Mouse (Mus musculus): ENCODE measurements around the gene Dcxr. TPM values are rescaled to one million over a fixed set of nuclear protein-coding genes. Genes with fewer than 3 reads are reported as not detected.

Dcxr gene
- polyA plus RNA-seq, 1 experiment from 2014 or later, result 17.2 TPM

- in situ Hi-C loops (cut with MboI; ENCODE audit: low pct_unique_long_range_greater_than_20kb), result no loop called here
- DNase-seq (ENCODE audit: low read depth, low spot score), result no peak
- TF ChIP-seq CTCF (IDR thresholded peaks at IDR 0.05), result no peak
- no peaks in the 10 kb centered on the region for H3K27me3 ChIP-seq
- no peak for ATAC-seq
- ChIA-PET CTCF (interaction anchor here (1.6 to 1.9 kb wide), 2 partner anchors 23 to 65 kb away, joined by 3 to 4 read pairs; partner anchors contain the start of gene Aspscr1), POLR2A (no interaction called here)
Observed at GRCm38 (mm10) chr11:120696568-120696967, 30.5 kb downstream of the Dcxr start.

- no peak for DNase-seq (ENCODE audit: low read depth, low spot score)
- in situ Hi-C loops (cut with MboI; ENCODE audit: low pct_unique_long_range_greater_than_20kb), result no loop called here
- TF ChIP-seq CTCF (IDR thresholded peaks at IDR 0.05), result no peak
- ChIA-PET CTCF (no interaction called here), POLR2A (no interaction called here)
- no peaks in the 10 kb centered on the region for H3K27me3 ChIP-seq
- no peak for ATAC-seq
Observed at GRCm38 (mm10) chr11:120695641-120696040, 31.4 kb downstream of the Dcxr start.

GRCm38 (mm10) chr11:120695184-120695583 is 31.9 kb downstream of the Dcxr start:
- no peak for TF ChIP-seq CTCF (IDR thresholded peaks at IDR 0.05)
- no peak for DNase-seq (ENCODE audit: low read depth, low spot score)
- ChIA-PET POLR2A (no interaction called here), CTCF (no interaction called here)
- no peaks in the 10 kb centered on the region for H3K27me3 ChIP-seq
- in situ Hi-C loops (cut with MboI; ENCODE audit: low pct_unique_long_range_greater_than_20kb), result no loop called here
- ATAC-seq, result no peak

- ChIA-PET CTCF (interaction anchor here (0.7 to 0.8 kb wide), 2 partner anchors 19 to 27 kb away, joined by 3 read pairs; no protein-coding TSS in a partner anchor), POLR2A (interaction anchor here (2.3 kb wide), 1 partner anchor 10 kb away, joined by 5 read pairs; no protein-coding TSS in a partner anchor)
- in situ Hi-C loops (cut with MboI; ENCODE audit: low pct_unique_long_range_greater_than_20kb), result no loop called here
- ATAC-seq (no peak), DNase-seq (ENCODE audit: low read depth, low spot score) (no peak)
- no peak for TF ChIP-seq CTCF (IDR thresholded peaks at IDR 0.05)
- H3K27me3 ChIP-seq, result no peaks in the 10 kb centered on the region
Observed at GRCm38 (mm10) chr11:120693461-120693860, 33.6 kb downstream of the Dcxr start.

- no peak for DNase-seq (ENCODE audit: low read depth, low spot score)
- in situ Hi-C loops (cut with MboI; ENCODE audit: low pct_unique_long_range_greater_than_20kb), result no loop called here
- POLR2A ChIA-PET, result interaction anchor here (2.3 kb wide), 1 partner anchor 9 kb away, joined by 5 read pairs; no protein-coding TSS in a partner anchor
Observed at GRCm38 (mm10) chr11:120692471-120693011, 34.5 kb downstream of the Dcxr start.

GRCm38 (mm10) chr11:120689365-120689764 is 37.7 kb downstream of the Dcxr start:
- in situ Hi-C loops (cut with MboI; ENCODE audit: low pct_unique_long_range_greater_than_20kb), result no loop called here
- H3K27me3 ChIP-seq, result no peaks in the 10 kb centered on the region
- DNase-seq (ENCODE audit: low read depth, low spot score) (no peak), ATAC-seq (no peak)
- CTCF ChIA-PET, result interaction anchor here (1.2 kb wide), 1 partner anchor 12 kb away, joined by 3 read pairs; no protein-coding TSS in a partner anchor
- POLR2A ChIA-PET, result no interaction called here
- no peak for TF ChIP-seq CTCF (IDR thresholded peaks at IDR 0.05)

More at GRCm38 (mm10) chr11:120692471-120693011, 34.5 kb downstream of the Dcxr start:
- CTCF ChIA-PET, result interaction anchor here (0.7 to 1.3 kb wide), 3 partner anchors 16 to 26 kb away, joined by 3 read pairs; no protein-coding TSS in a partner anchor
- ATAC-seq, result no peak
- H3K27me3 ChIP-seq, result no peaks in the 10 kb centered on the region
- TF ChIP-seq CTCF (IDR thresholded peaks at IDR 0.05), result no peak

- no peaks in the 10 kb centered on the region for H3K27me3 ChIP-seq
- ATAC-seq (no peak), DNase-seq (ENCODE audit: low read depth, low spot score) (no peak)
- ChIA-PET POLR2A (no interaction called here), CTCF (no interaction called here)
- TF ChIP-seq CTCF (IDR thresholded peaks at IDR 0.05), result no peak
- in situ Hi-C loops (cut with MboI; ENCODE audit: low pct_unique_long_range_greater_than_20kb), result no loop called here
Observed at GRCm38 (mm10) chr11:120686650-120687272, 40.3 kb downstream of the Dcxr start.

- no peak for ATAC-seq
- TF ChIP-seq CTCF (IDR thresholded peaks at IDR 0.05), result no peak
- in situ Hi-C loops (cut with MboI; ENCODE audit: low pct_unique_long_range_greater_than_20kb), result no loop called here
- DNase-seq (ENCODE audit: low read depth, low spot score), result no peak
- CTCF ChIA-PET, result interaction anchor here (1.2 to 2.2 kb wide), 2 partner anchors 13 to 26 kb away, joined by 4 read pairs; no protein-coding TSS in a partner anchor
- no peaks in the 10 kb centered on the region for H3K27me3 ChIP-seq
- POLR2A ChIA-PET, result interaction anchor here (1.5 to 1.6 kb wide), 2 partner anchors 8 to 10 kb away, joined by 4 to 5 read pairs; no protein-coding TSS in a partner anchor
Observed at GRCm38 (mm10) chr11:120684660-120685059, 42.4 kb downstream of the Dcxr start.

- in situ Hi-C loops (cut with MboI; ENCODE audit: low pct_unique_long_range_greater_than_20kb), result no loop called here
Observed at GRCm38 (mm10) chr11:120684086-120684485, 43.0 kb downstream of the Dcxr start.

GRCm38 (mm10) chr11:120683536-120683935 is 43.5 kb downstream of the Dcxr start:
- no peak for ATAC-seq
- CTCF ChIA-PET, result interaction anchor here (2.2 kb wide), 1 partner anchor 25 kb away, joined by 4 read pairs; no protein-coding TSS in a partner anchor
- no peaks in the 10 kb centered on the region for H3K27me3 ChIP-seq
- TF ChIP-seq CTCF (IDR thresholded peaks at IDR 0.05), result no peak
- in situ Hi-C loops (cut with MboI; ENCODE audit: low pct_unique_long_range_greater_than_20kb), result no loop called here
- POLR2A ChIA-PET, result interaction anchor here (1.5 kb wide), 1 partner anchor 9 kb away, joined by 5 read pairs; no protein-coding TSS in a partner anchor
- DNase-seq (ENCODE audit: low read depth, low spot score), result no peak

More at GRCm38 (mm10) chr11:120684086-120684485, 43.0 kb downstream of the Dcxr start:
- ATAC-seq (no peak), DNase-seq (ENCODE audit: low read depth, low spot score) (no peak)
- ChIA-PET POLR2A (interaction anchor here (1.5 kb wide), 1 partner anchor 9 kb away, joined by 5 read pairs; no protein-coding TSS in a partner anchor), CTCF (interaction anchor here (1.2 to 2.2 kb wide), 2 partner anchors 14 to 25 kb away, joined by 4 read pairs; no protein-coding TSS in a partner anchor)
- H3K27me3 ChIP-seq, result no peaks in the 10 kb centered on the region
- no peak for TF ChIP-seq CTCF (IDR thresholded peaks at IDR 0.05)

GRCm38 (mm10) chr11:120682683-120683082 is 44.4 kb downstream of the Dcxr start:
- DNase-seq (ENCODE audit: low read depth, low spot score), result no peak
- ATAC-seq, result no peak
- POLR2A ChIA-PET, result no interaction called here
- no peaks in the 10 kb centered on the region for H3K27me3 ChIP-seq
- no peak for TF ChIP-seq CTCF (IDR thresholded peaks at IDR 0.05)
- in situ Hi-C loops (cut with MboI; ENCODE audit: low pct_unique_long_range_greater_than_20kb), result no loop called here
- CTCF ChIA-PET, result no interaction called here

Data from Patski (cell line).